Mouse (Mus musculus) bone marrow macrophage, adult 2 months (primary cell): Measurements from ENCODE around the gene Trove2.

ENCODE experiments used
- CTCF ChIP-seq: IDR thresholded peaks from 2 replicates; pipeline ENCODE4 v1.5.1; 2012; ENCODE audit warnings: low read depth, mild to moderate bottlenecking, low read length, moderate library complexity
- POLR2A ChIP-seq: IDR thresholded peaks from 2 replicates; pipeline ENCODE4 v1.6.1; 2012; ENCODE audit warnings: mild to moderate bottlenecking, low read depth, low read length, borderline replicate concordance

DNA sequence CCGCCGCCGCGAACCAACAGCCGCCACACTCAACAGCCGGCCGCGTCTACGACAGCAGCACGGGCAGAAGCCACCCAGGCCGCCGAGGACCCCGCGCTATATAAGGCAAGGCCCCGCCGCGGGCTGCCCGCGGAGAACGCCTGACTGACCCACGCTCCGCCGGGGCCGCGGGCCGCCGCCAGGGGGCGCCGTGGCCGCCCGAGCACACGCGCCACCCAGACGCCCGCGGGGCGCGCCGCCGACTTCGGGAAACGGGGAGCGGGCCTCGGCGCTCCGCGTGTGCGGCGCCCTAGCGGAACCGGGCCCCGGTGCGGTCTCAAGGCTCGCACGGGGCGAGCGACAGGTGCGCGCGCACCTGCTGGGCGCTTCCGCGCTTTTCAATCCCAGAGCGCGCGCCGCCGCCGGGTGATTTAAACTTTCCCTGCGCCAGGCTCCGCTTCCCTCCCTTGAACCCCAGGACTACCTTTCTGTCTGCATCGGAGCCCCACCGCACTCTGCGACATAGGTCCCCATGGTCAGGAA lies 74.1 kb downstream of the Trove2 start, which contains the start of gene Cdc73:
- TF ChIP-seq CTCF (no peak), POLR2A (no peak)
